25 mouse cellular contexts compared by ENCODE assay signal in genomic region chr15:82996431-82996830, GRCm38 (mm10). TPM values are rescaled to one million over a fixed set of nuclear protein-coding genes. Genes with fewer than 3 reads are reported as not detected.
DNase-seq lines count a peak whose midpoint lies in the region; ATAC-seq and TF ChIP-seq lines count a peak whose summit lies in the region.
"Had no signal": no experiment of that assay in that cellular context is flagged by ENCODE, and none has a peak within 500 bp of the region (broad histone marks: within the 10 kb centered on the region; RNA-seq: fewer than 3 reads in every experiment).

No protein-coding gene starts in this region.

- no peaks in the 10 kb centered on the region for H3K36me3 ChIP-seq in forebrain, embryonic 13.5 days (ENCODE audit: poor library complexity, severe bottlenecking)
- H3K36me3 ChIP-seq in forebrain, embryonic 10.5 days (replicated peaks): no peaks in the 10 kb centered on the region
- H3K36me3 ChIP-seq in kidney, embryonic 15.5 days: no peaks in the 10 kb centered on the region
- no peaks in the 10 kb centered on the region for H3K36me3 ChIP-seq in lung, embryonic 14.5 days (ENCODE audit: insufficient read depth)
- H3K36me3 ChIP-seq: embryonic facial prominence, embryonic 12.5 days; embryonic facial prominence, embryonic 15.5 days; G1E; hindbrain, embryonic 12.5 days; hindbrain, embryonic 15.5 days had no signal

- peaks cover 11% of the 10 kb centered on the region; the same call in 1 of the 2 replicates for H3K27me3 ChIP-seq in forebrain, embryonic 13.5 days
- H3K27me3 ChIP-seq in forebrain, embryonic 10.5 days (ENCODE audit: poor library complexity, severe bottlenecking): peaks cover 99% of the 10 kb centered on the region
- H3K27me3 ChIP-seq in kidney, embryonic 15.5 days: peaks cover 37% of the 10 kb centered on the region
- no peaks in the 10 kb centered on the region for H3K27me3 ChIP-seq in lung, embryonic 14.5 days (ENCODE audit: insufficient read depth, low read length)
- H3K27me3 ChIP-seq: CH12.LX; embryonic facial prominence, embryonic 15.5 days; hindbrain, embryonic 15.5 days had no signal

- peak overlapping the region; percentile 60; the same call in 1 of the 2 replicates for H3K27ac ChIP-seq in forebrain, embryonic 13.5 days
- no peak overlapping the region for H3K27ac ChIP-seq in forebrain, embryonic 10.5 days
- H3K27ac ChIP-seq in kidney, embryonic 15.5 days: peak overlapping the region; percentile 45; the same call in 1 of the 2 replicates
- no peak overlapping the region for H3K27ac ChIP-seq in lung, embryonic 14.5 days (ENCODE audit: low read depth)
- H3K27ac ChIP-seq: embryonic facial prominence, embryonic 12.5 days; embryonic facial prominence, embryonic 15.5 days; hindbrain, embryonic 12.5 days had no signal

- H3K9me3 ChIP-seq in forebrain, embryonic 13.5 days (replicated peaks): no peaks in the 10 kb centered on the region
- no peaks in the 10 kb centered on the region for H3K9me3 ChIP-seq in forebrain, embryonic 10.5 days
- H3K9me3 ChIP-seq in kidney, embryonic 15.5 days (replicated peaks): no peaks in the 10 kb centered on the region
- H3K9me3 ChIP-seq in lung, embryonic 14.5 days (ENCODE audit: low read depth, low read length): no peaks in the 10 kb centered on the region
- H3K9me3 ChIP-seq: embryonic facial prominence, embryonic 12.5 days; embryonic facial prominence, embryonic 15.5 days; G1E; hindbrain, embryonic 12.5 days; hindbrain, embryonic 15.5 days had no signal

- no peak for DNase-seq in forebrain, embryonic 10.5 days (ENCODE audit: extremely low spot score, low spot score)
- no peak for DNase-seq in kidney, postnatal 10 days
- no peak for DNase-seq in lung, embryonic 14.5 days
- no peak for DNase-seq in lung, postnatal 25 days (ENCODE audit: low spot score)
- no peak for DNase-seq in frontal cortex, adult 2 months (ENCODE audit: extremely low spot score in 1 of 2, low spot score in 1 of 2)
- DNase-seq: adrenal gland, adult 8-10 months; adrenal gland, postnatal 25 days; B cell, adult 2 months; cerebellum, adult 11-12 months; cerebellum, adult 8-10 months; cerebellum, postnatal 10 days; cerebellum, postnatal 36 days; embryo, embryonic 11 days; gastrocnemius, postnatal 10 days; heart, adult 11 months had no signal

- TF ChIP-seq CTCF in lung, embryonic 14.5 days (IDR thresholded peaks at IDR 0.05; ENCODE audit: low read depth): no peak

- ATAC-seq in forebrain, embryonic 13.5 days: no peak
- peak; percentile 50 for ATAC-seq in kidney, embryonic 15.5 days (replicated peaks; ENCODE audit: low FRiP score)
- ATAC-seq in lung, embryonic 14.5 days (ENCODE audit: insufficient read depth): 0 out of 2 replicates have a peak, but pooled peaks have one; percentile 13
- ATAC-seq: forebrain, embryonic 14.5 days had no signal

- peaks cover 66% of the 10 kb centered on the region for H3K4me1 ChIP-seq in forebrain, embryonic 13.5 days
- H3K4me1 ChIP-seq in forebrain, embryonic 10.5 days: peaks cover 62% of the 10 kb centered on the region
- H3K4me1 ChIP-seq in kidney, embryonic 15.5 days: peaks cover 38% of the 10 kb centered on the region
- peaks cover 5% of the 10 kb centered on the region; the same call in 1 of the 2 replicates for H3K4me1 ChIP-seq in lung, embryonic 14.5 days (ENCODE audit: insufficient read depth)

- no peak overlapping the region for H3K4me2 ChIP-seq in forebrain, embryonic 13.5 days
- H3K4me2 ChIP-seq in kidney, embryonic 15.5 days: no peak overlapping the region
- no peak overlapping the region for H3K4me2 ChIP-seq in lung, embryonic 14.5 days
- H3K4me2 ChIP-seq: embryonic facial prominence, embryonic 12.5 days; embryonic facial prominence, embryonic 15.5 days; heart, embryonic 11.5 days; hindbrain, embryonic 12.5 days; hindbrain, embryonic 15.5 days had no signal

- no peak overlapping the region for H3K4me3 ChIP-seq in forebrain, embryonic 13.5 days
- no peak overlapping the region for H3K4me3 ChIP-seq in forebrain, embryonic 10.5 days
- H3K4me3 ChIP-seq in kidney, embryonic 15.5 days (replicated peaks): no peak overlapping the region
- no peak overlapping the region for H3K4me3 ChIP-seq in lung, embryonic 14.5 days (ENCODE audit: low read depth, low read length)
- H3K4me3 ChIP-seq: embryonic facial prominence, embryonic 12.5 days; embryonic facial prominence, embryonic 15.5 days; hindbrain, embryonic 12.5 days; hindbrain, embryonic 15.5 days had no signal

- no peak overlapping the region for H3K9ac ChIP-seq in forebrain, embryonic 13.5 days
- H3K9ac ChIP-seq in kidney, embryonic 15.5 days: no peak overlapping the region
- no peak overlapping the region for H3K9ac ChIP-seq in lung, embryonic 14.5 days
- H3K9ac ChIP-seq: embryonic facial prominence, embryonic 12.5 days; embryonic facial prominence, embryonic 15.5 days; hindbrain, embryonic 12.5 days; hindbrain, embryonic 15.5 days had no signal

RNA-seq across cellular contexts. Expression of gene Tcf20, which starts 8.8 kb away (rescaled TPM):
- polyA plus RNA-seq in forebrain, embryonic 13.5 days (2015; fragmentation: Nextera tagmentation; extraction: Ambion mirVana): 15.3 and 18.6 TPM in 2 replicates
- 6.5 and 7.1 TPM in 2 replicates for polyA plus RNA-seq in forebrain, embryonic 10.5 days (2016; fragmentation: Nextera tagmentation; extraction: Ambion mirVana)
- polyA plus RNA-seq in kidney, embryonic 15.5 days (2015; fragmentation: Nextera tagmentation; extraction: Ambion mirVana): 8.4 and 9.3 TPM in 2 replicates
- 9.9 and 10.9 TPM in 2 replicates for polyA plus RNA-seq in lung, embryonic 14.5 days (2014; fragmentation: Nextera tagmentation; extraction: Ambion mirVana)
- 31.3 and 38.3 TPM in 2 replicates for polyA plus RNA-seq in frontal cortex, adult 2 months (2012; rRNA removed)

RNA-seq across cellular contexts. Expression of gene Nfam1, which starts 36.7 kb away (rescaled TPM):
- 1.2 and 1.5 TPM in 2 replicates for polyA plus RNA-seq in forebrain, embryonic 13.5 days (2015; fragmentation: Nextera tagmentation; extraction: Ambion mirVana)
- polyA plus RNA-seq in forebrain, embryonic 10.5 days (2016; fragmentation: Nextera tagmentation; extraction: Ambion mirVana): 1.6 and 2.3 TPM in 2 replicates
- 2.9 and 3.0 TPM in 2 replicates for polyA plus RNA-seq in kidney, embryonic 15.5 days (2015; fragmentation: Nextera tagmentation; extraction: Ambion mirVana)
- polyA plus RNA-seq in lung, embryonic 14.5 days (2014; fragmentation: Nextera tagmentation; extraction: Ambion mirVana): 3.6 and 3.9 TPM in 2 replicates
- polyA plus RNA-seq in frontal cortex, adult 2 months (2012; rRNA removed): 2.0 and 2.2 TPM in 2 replicates

Comparison
In these comparisons a context has a peak if more than half of its experiments do, and no peak if none do; other contexts are left out.
1. H3K27ac ChIP-seq: peak in forebrain, embryonic 13.5 days (single experiment) and kidney, embryonic 15.5 days (single experiment); none in forebrain, embryonic 10.5 days (single experiment) and lung, embryonic 14.5 days (single experiment).